Mouse (Mus musculus) brown adipose tissue, adult 24 weeks (tissue): Measurements from ENCODE around the gene Gzmm. TPM values are rescaled to one million over a fixed set of nuclear protein-coding genes. Genes with fewer than 3 reads are reported as not detected.

ENCODE experiments used
- H3K27ac ChIP-seq: fragments of 200-500 bp; replicated peaks from 2 replicates; pipeline ENCODE4 v1.5.1; 2012; ENCODE audit warnings: low read depth, mild to moderate bottlenecking, low read length
- H3K4me1 ChIP-seq: fragments of 200-500 bp; 2 replicates; pipeline ENCODE4 v1.6.1; 2012; ENCODE audit warnings: low read length, mixed read lengths; ENCODE audit not compliant: control insufficient read depth, insufficient read depth, insufficient read length
- H3K4me3 ChIP-seq: fragments of 200-500 bp; 2 replicates; pipeline ENCODE4 v1.5.1; 2012; ENCODE audit warnings: low read depth, mild to moderate bottlenecking, low read length, moderate library complexity; ENCODE audit not compliant: insufficient read depth
- polyA plus RNA-seq: library from polyadenylated mRNA; stranded (reverse); fragments of >200 nt; gene quantifications from 2 replicates; pipeline ENCODE4 v1.2.4, GENCODE M21; 2012; ENCODE audit not compliant: missing spikeins, insufficient read depth, insufficient read length

Gzmm gene
- polyA plus RNA-seq, 1 experiment: not detected

GRCm38 (mm10) chr10:79670071-79670888 is 18.5 kb upstream of the Gzmm start:
- Histone ChIP-seq H3K4me3 (peak overlapping the region; percentile 78), H3K4me1 (peaks cover 8% of the 10 kb centered on the region), H3K27ac (no peak overlapping the region)

DNA sequence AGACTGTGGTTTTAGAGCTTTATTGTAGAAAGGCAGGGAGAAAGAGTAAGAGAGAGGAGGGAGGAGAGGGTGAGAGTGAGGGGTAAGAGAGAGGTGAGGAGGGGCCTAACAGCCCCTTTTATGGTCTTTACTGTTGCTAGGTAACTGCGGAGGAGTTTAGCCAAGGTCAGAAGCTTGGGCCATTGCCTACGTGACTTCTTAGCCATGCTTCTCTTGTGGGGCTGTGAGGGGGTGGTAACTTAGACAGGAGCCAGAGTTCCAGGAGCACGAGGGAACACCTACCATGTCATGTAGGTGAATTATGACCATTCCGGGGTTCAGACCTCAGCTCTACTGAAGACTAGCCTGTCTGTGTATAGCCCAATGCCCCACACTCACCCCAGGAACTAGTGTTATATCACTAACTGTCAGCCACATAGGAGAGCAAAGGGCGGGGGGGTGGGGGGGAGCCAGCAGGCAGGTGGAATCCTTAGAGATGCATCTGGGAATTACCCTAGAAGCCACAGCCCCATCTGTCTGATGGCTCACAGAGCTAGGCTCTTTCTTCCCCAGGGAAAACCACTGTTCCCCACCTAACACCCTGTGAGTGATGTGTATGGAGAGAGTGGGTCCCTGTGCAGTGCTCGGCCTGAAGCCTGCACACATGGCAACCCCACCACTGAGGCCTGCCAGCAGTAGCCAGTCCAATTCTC is 17.3 kb upstream of the Gzmm start:
- peaks cover 8% of the 10 kb centered on the region for H3K4me1 ChIP-seq
- no peak overlapping the region for H3K27ac ChIP-seq
- no peak overlapping the region for H3K4me3 ChIP-seq

DNA sequence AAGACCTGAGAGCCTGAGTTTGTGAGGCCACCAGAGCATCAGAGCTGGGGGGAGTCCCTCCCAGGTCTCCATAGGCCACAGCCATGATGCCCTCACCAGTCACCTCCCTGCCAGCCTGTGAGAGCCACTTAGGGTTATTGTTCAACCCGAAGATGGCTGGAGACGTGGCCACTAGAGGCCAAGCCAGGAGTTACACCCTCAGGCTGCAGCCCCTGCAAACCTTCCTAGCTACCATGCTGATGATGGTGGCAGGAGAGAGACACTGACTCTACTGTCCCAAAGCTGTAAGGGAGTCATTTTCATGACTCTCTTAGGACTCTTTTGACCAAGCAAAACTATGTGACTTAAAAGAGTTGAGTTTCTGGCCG is 16.7 kb upstream of the Gzmm start:
- Histone ChIP-seq H3K4me1 (peaks cover 8% of the 10 kb centered on the region), H3K4me3 (no peak overlapping the region), H3K27ac (no peak overlapping the region)

DNA sequence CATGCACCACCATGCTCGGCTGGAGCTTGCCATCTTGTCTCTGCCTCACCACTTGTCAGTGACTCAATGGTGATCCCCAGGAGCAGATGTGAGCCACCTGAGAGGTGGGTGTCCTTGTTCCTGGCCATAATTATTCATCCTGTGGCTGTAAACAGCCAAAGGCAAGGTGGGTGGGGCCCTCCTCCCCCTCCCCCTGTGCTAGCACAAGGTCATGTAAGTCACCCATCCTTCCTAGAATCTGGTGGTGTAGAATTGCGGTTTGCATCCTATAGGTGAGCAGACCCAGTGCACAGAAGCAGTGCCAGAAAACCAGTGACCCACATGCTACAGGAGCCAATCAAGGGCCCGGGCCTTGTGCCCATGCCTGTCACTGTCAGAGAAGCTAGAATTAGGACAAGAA is 15.8 kb upstream of the Gzmm start:
- Histone ChIP-seq H3K27ac (no peak overlapping the region), H3K4me3 (no peak overlapping the region), H3K4me1 (peaks cover 8% of the 10 kb centered on the region)

- Histone ChIP-seq H3K4me1 (peaks cover 1% of the 10 kb centered on the region; the same call in 1 of the 2 replicates), H3K27ac (no peak overlapping the region), H3K4me3 (no peak overlapping the region)
These were observed 13.3 kb upstream of the Gzmm start for GRCm38 (mm10) chr10:79675346-79676035.

DNA sequence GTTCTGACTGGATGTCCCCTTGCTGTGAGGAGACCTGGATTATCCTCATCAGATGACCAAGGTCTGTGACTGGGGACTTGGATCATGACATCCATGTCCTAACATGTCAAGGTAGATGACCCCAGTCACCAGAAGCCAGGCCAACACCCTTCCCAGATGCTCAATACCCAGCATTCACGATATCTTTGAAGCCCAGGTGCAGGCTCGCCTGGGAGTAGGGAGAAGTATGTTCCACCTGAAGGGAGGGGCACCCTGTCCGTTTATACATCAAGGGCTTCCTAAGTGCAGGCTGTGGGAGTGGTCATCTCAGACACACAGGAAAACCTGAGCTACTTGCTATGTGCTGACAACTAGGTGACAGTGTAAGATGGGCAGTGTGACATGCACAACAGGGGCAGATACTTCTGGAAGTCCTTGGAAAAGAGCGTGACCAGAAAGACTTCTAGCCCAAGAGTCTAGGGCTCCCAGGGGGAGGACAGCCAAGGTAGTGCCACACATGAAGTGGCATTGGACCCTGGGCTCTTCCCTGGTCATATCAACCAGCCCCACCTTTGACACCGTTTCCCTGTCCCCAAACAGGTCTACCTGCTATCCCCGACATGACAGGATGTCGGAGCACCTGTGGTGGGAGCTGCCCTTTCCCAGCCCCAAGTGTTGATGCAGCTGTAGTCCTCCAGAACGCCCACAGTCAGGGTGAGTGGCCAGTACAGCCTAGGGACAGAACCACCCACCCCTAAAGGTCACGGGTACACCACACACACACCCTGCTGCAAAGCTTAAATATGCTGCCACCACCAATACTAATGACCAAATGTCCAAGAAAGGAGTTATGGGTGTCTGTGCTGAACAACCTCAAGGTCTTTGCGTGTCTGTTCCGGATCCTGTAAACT is 8.0 kb upstream of the Gzmm start:
- Histone ChIP-seq H3K4me3 (peak overlapping the region; percentile 60), H3K27ac (peak overlapping the region; percentile 73), H3K4me1 (peaks cover 11% of the 10 kb centered on the region; the same call in 1 of the 2 replicates)

DNA sequence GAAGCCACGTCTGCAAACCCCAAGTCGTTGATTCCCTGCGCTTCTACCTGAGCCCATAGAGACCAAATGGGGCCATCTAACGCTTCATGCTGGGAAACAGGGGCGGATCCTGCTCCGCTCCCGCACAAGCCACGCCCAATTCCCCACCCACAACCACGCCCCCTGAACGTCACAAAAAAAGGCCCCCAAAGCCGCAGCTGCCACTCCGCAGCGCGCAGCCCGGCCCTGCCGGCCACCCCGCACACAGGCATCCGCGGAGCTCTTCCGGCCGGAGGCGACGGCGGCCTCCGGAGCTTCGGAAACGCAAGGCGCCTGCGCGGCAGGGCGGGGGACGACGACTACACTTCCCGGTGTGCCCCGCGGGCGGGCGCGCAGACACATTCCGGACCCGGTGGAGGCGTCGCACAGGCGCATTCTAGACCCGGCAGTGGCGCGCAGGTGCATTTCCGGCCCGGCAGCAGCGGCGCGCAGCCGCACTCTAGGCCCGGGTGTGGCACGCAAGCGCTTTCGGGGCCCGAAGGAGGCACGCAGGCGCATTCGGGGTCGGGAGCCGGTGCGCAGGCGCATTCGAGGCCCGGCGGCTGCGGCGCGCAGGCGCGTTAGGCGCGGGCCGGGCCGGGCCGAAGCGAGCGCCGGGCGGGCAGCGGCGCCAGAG is 7.1 kb upstream of the Gzmm start, which contains the start of gene Cdc34:
TSS of gene Cdc34 (plus strand) at position 605 of the 655 bp plus-strand sequence.
- H3K4me3 ChIP-seq: peak within 1 kb of the TSS; percentile 94
- peak within 1 kb of the TSS; percentile 97 for H3K27ac ChIP-seq
- H3K4me1 ChIP-seq: peaks cover 11% of the 10 kb centered on the region; the same call in 1 of the 2 replicates

DNA sequence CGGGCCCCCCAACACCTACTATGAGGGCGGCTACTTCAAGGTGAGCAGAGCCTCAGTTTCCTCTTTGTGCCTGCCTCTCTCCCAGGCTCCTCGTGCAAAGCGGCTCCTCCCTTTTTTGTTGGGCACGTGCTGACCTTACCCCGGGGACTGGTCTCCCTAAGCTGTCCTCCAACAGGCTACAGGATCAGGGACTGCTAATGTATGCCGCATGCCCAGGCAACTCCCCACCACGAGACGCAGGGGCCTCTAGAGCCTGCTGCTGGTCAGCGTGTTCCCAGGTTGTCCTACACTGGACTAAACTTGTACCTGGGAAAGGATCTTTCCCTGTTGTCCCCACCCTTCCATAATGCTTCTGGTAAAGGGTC is 6.3 kb upstream of the Gzmm start:
- H3K4me1 ChIP-seq: peaks cover 11% of the 10 kb centered on the region; the same call in 1 of the 2 replicates
- H3K4me3 ChIP-seq: peak overlapping the region; percentile 94
- peak overlapping the region; percentile 97 for H3K27ac ChIP-seq

GRCm38 (mm10) chr10:79682916-79683582 is 5.8 kb upstream of the Gzmm start:
- Histone ChIP-seq H3K4me3 (peak overlapping the region; percentile 94), H3K27ac (peak overlapping the region; percentile 97), H3K4me1 (peaks cover 11% of the 10 kb centered on the region; the same call in 1 of the 2 replicates)

GRCm38 (mm10) chr10:79683726-79684640 is 4.8 kb upstream of the Gzmm start:
- Histone ChIP-seq H3K4me3 (peak overlapping the region; percentile 94), H3K27ac (peak overlapping the region; percentile 97), H3K4me1 (peaks cover 11% of the 10 kb centered on the region; the same call in 1 of the 2 replicates)

DNA sequence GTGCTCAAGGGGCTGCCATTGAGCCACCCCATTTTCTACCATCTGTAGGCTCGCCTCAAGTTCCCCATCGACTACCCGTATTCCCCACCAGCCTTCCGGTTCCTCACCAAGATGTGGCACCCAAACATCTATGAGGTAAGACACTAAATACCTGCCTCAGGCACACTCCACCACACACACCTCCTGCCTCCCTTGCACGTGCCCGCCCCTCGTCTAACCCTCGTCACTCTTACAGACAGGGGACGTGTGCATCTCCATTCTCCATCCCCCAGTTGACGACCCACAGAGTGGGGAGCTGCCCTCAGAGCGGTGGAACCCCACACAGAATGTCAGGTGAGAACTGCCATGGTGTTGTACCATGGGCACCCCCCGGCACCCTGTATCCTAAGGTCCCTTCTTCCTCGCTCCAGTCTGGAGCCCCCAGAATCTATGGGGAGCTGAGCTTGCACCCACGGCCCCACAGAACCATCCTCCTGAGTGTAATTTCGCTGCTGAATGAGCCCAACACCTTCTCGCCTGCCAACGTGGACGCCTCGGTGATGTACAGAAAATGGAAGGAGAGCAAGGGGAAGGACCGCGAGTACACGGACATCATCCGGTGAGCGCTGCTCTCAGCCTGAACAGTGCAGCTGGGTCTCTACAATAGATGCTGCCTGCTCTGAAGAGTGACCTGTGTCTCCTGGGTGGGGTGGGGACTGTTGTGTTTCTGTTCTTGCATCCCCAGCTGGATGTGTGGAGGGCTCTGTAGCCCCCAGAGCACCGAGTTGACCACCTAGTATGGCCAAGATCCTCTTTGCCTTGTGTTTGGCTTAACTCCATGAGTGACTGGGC is 3.8 kb upstream of the Gzmm start:
- Histone ChIP-seq H3K4me3 (no peak overlapping the region), H3K27ac (peak overlapping the region; percentile 97), H3K4me1 (peaks cover 11% of the 10 kb centered on the region; the same call in 1 of the 2 replicates)

DNA sequence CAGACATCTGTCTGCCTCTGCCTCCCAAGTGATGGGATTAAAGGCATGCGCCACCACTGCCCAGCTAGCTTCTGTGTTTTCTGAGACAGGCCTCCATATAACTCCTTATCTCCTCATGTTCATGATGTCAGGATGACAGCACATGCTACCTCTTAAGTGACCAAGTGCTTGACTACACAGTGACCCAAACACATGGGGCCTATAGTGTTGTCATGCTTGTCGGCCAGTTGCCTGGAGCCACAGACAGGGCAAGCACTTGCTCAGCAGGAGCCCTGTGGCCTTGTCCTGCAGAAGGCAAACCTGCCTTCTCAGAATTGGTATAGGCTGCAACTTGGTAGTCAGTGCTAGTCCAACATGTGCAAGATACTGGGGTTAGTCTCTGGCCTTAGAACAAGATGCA is 2.6 kb upstream of the Gzmm start:
- H3K4me1 ChIP-seq: peaks cover 8% of the 10 kb centered on the region; the same call in 1 of the 2 replicates
- no peak overlapping the region for H3K27ac ChIP-seq
- no peak overlapping the region for H3K4me3 ChIP-seq
